Mouse (Mus musculus) thymus, adult 2 months (tissue): ENCODE data around the gene B3glct. TPM values are rescaled to one million over a fixed set of nuclear protein-coding genes. Genes with fewer than 3 reads are reported as not detected.

Experiments
- DNase-seq: peaks from one replicate; pipeline ENCODE4 v3.0.0; 2021
- H3K27ac ChIP-seq: fragments of 200-500 bp; 2 replicates; pipeline ENCODE4 v1.5.1; 2012; ENCODE audit warnings: low read length, control low read depth; ENCODE audit not compliant: control insufficient read depth, insufficient read depth
- H3K27me3 ChIP-seq: fragments of 200-500 bp; 2 replicates; pipeline ENCODE4 v1.6.1; 2012; ENCODE audit warnings: mild to moderate bottlenecking, low read length, moderate library complexity, mixed read lengths; ENCODE audit not compliant: control insufficient read depth, insufficient read depth
- H3K36me3 ChIP-seq: fragments of 200-500 bp; 2 replicates; pipeline ENCODE4 v1.6.1; 2012; ENCODE audit warnings: mild to moderate bottlenecking, low read length, moderate library complexity; ENCODE audit not compliant: control insufficient read depth, insufficient read depth
- H3K4me1 ChIP-seq: fragments of 200-500 bp; replicated peaks from 2 replicates; pipeline ENCODE4 v1.6.1; 2012; ENCODE audit warnings: low read length; ENCODE audit not compliant: control insufficient read depth, insufficient read depth
- H3K4me3 ChIP-seq: fragments of 200-500 bp; 2 replicates; pipeline ENCODE4 v1.5.1; 2012; ENCODE audit warnings: mild to moderate bottlenecking, low read length, control low read depth, moderate library complexity; ENCODE audit not compliant: control insufficient read depth, insufficient read depth
- CTCF ChIP-seq: fragments of 200-500 bp; IDR thresholded peaks from 2 replicates; pipeline ENCODE4 v1.5.1; 2012; ENCODE audit warnings: mild to moderate bottlenecking, control low read depth, low read length, moderate library complexity, borderline replicate concordance; ENCODE audit not compliant: control insufficient read depth, poor library complexity, insufficient read depth; ENCODE audit errors: extremely low read depth
- POLR2A ChIP-seq: fragments of 200-500 bp; IDR thresholded peaks from 2 replicates; pipeline ENCODE4 v1.6.1; 2012; ENCODE audit warnings: mild to moderate bottlenecking, low read length, control low read depth, moderate library complexity; ENCODE audit not compliant: control insufficient read depth, poor library complexity, insufficient read depth; ENCODE audit errors: extremely low read depth
- WGBS: fragments of 180-500 bp; shearing (Covaris S2); methylation state at CpG from one replicate; pipeline ENCODE4 v1.1.7; 2018; 5-methylcytosine and 5-hydroxymethylcytosine counted together
- polyA plus RNA-seq: library from polyadenylated mRNA; depleted of rRNA; stranded (reverse); fragments of >200 nt; gene quantifications from 2 replicates; pipeline ENCODE4 v1.2.3, GENCODE M21; 2012

The B3glct gene
- polyA plus RNA-seq, 1 experiment = 4.1 TPM

GRCm38 (mm10) chr5:149680946-149681345 lies 2.9 kb downstream of the B3glct start:
- 84% methylated on average over 5 of the region's 5 CpGs for WGBS
- Histone ChIP-seq H3K27ac (no peak overlapping the region), H3K27me3 (no peaks in the 10 kb centered on the region; the same call in 1 of the 2 replicates), H3K4me1 (peaks cover 8% of the 10 kb centered on the region), H3K36me3 (no peaks in the 10 kb centered on the region), H3K4me3 (no peak overlapping the region)
- no peak for DNase-seq
- TF ChIP-seq CTCF (no peak), POLR2A (no peak)

DNA sequence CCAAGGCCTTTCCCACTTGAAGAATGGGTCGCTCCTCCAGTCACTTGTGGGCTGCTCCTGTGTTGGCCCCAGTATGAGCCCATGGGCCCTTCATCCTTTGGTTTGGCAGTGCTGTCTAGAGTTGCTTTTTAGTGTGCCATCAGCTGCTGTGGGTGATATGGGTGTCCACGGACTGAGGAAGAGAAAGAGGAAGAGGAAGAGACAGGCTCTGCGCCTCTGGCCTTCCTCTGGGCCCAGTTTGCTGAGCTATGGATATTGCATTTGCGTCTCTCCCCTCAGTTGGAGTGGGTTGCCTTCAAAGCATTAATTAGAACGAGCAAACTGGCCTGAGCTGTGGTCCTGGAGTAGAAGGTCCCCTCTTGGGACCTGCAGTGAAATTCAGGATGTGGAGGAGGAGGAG lies 11.8 kb downstream of the B3glct start:
- Histone ChIP-seq H3K4me1 (no peaks in the 10 kb centered on the region; the same call in 1 of the 2 replicates), H3K27ac (no peak overlapping the region), H3K4me3 (no peak overlapping the region), H3K27me3 (no peaks in the 10 kb centered on the region), H3K36me3 (no peaks in the 10 kb centered on the region)
- 58% methylated on average over 5 of the region's 5 CpGs for WGBS
- DNase-seq = no peak
- TF ChIP-seq CTCF (no peak), POLR2A (no peak)

DNA sequence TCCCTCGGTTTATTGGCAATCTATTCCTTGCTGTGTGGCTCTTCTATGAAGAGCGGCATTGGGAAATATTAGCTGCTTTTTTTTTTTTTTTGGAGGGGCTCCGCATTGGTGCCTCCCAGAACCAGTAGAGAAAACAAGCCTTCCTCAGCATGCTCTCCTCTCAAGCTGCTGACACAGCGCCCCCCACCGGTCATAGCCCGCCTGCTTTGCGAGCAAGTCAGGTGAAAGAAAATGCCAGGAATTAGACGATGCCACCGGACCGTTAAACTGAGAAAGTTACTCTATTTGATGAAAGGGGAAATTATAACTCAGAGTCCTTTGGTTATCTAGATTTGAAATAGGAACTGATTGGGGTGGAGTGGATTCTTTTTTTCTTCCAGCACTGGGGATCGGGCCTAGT lies 14.5 kb downstream of the B3glct start:
- Histone ChIP-seq H3K4me1 (no peaks in the 10 kb centered on the region; the same call in 1 of the 2 replicates), H3K36me3 (no peaks in the 10 kb centered on the region), H3K27ac (no peak overlapping the region), H3K27me3 (no peaks in the 10 kb centered on the region), H3K4me3 (no peak overlapping the region)
- 90% methylated on average over 11 of the region's 11 CpGs for WGBS
- TF ChIP-seq POLR2A (no peak), CTCF (no peak)
- DNase-seq = no peak

DNA sequence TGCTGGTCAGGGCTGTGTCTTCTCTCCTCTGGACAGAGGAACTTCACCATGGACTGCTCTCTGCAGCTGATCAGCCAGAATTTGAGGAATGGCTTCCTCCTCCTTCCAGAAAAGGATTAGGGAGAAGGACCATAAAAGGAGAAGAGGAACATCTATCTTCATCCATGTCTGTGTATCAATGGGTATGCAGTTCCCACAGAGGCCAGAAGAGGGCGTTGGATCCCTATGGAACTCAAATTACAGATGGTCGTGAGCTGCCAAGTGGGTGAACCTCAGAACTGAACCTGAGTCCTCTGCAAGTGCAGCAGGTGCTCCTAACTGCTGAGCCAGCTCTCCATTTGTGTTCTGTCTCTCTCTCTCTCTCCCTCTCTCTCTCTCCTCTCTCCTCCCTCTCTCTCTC lies 15.2 kb downstream of the B3glct start:
- 88% methylated on average over 2 of the region's 2 CpGs for WGBS
- TF ChIP-seq POLR2A (no peak), CTCF (no peak)
- H3K27me3 ChIP-seq = no peaks in the 10 kb centered on the region
- no peak overlapping the region for H3K4me3 ChIP-seq
- H3K4me1 ChIP-seq = no peaks in the 10 kb centered on the region; the same call in 1 of the 2 replicates
- no peak for DNase-seq
- H3K36me3 ChIP-seq = no peaks in the 10 kb centered on the region
- H3K27ac ChIP-seq = no peak overlapping the region

GRCm38 (mm10) chr5:149693968-149694367 lies 15.9 kb downstream of the B3glct start:
- no peak for DNase-seq
- Histone ChIP-seq H3K27me3 (no peaks in the 10 kb centered on the region), H3K27ac (no peak overlapping the region), H3K36me3 (no peaks in the 10 kb centered on the region), H3K4me3 (no peak overlapping the region), H3K4me1 (no peaks in the 10 kb centered on the region; the same call in 1 of the 2 replicates)
- TF ChIP-seq POLR2A (no peak), CTCF (no peak)
- 85% methylated on average over 3 of the region's 3 CpGs for WGBS

GRCm38 (mm10) chr5:149695077-149695750 lies 17.2 kb downstream of the B3glct start:
- TF ChIP-seq POLR2A (no peak), CTCF (no peak)
- Histone ChIP-seq H3K4me1 (no peaks in the 10 kb centered on the region), H3K27me3 (no peaks in the 10 kb centered on the region), H3K4me3 (no peak overlapping the region), H3K27ac (no peak overlapping the region), H3K36me3 (no peaks in the 10 kb centered on the region)
- DNase-seq = no peak
- 92% methylated on average over 18 of the region's 18 CpGs for WGBS
